Mouse (Mus musculus) embryonic facial prominence, embryonic 14.5 days (tissue): ENCODE measurements around the gene Fzr1. TPM values are rescaled to one million over a fixed set of nuclear protein-coding genes. Genes with fewer than 3 reads are reported as not detected.
A peak's percentile ranks its signal among the peaks of the same experiment; 100 is the strongest.

Experiments used
- ATAC-seq: fragments of 200-750 bp; cut with Nextera tagmentation; 2 replicates; pipeline ENCODE4 v1.8.0; 2017; ENCODE audit warnings: low read depth, moderate number of reproducible peaks, moderate TSS enrichment
- DNase-seq: peaks from one replicate; pipeline ENCODE4 v3.0.0-alpha.2; 2015; ENCODE audit warnings: low spot score
- H3K27ac ChIP-seq: fragments of 300-500 bp; sonication (generic); replicated peaks from 2 replicates; pipeline ENCODE4 v1.5.1; 2014; ENCODE audit warnings: low read depth, mild to moderate bottlenecking, low read length, moderate library complexity
- H3K27me3 ChIP-seq: fragments of 300-500 bp; sonication (generic); replicated peaks from 2 replicates; pipeline ENCODE4 v1.6.1; 2014; ENCODE audit warnings: low read length; ENCODE audit not compliant: control insufficient read depth, insufficient read depth
- H3K36me3 ChIP-seq: fragments of 300-500 bp; sonication (generic); 2 replicates; pipeline ENCODE4 v1.6.1; 2014; ENCODE audit warnings: low read length, mixed read lengths; ENCODE audit not compliant: control insufficient read depth, insufficient read depth
- H3K4me1 ChIP-seq: fragments of 300-500 bp; sonication (generic); 2 replicates; pipeline ENCODE4 v1.6.1; 2014; ENCODE audit warnings: antibody characterized with exemption, low read length; ENCODE audit not compliant: control insufficient read depth, insufficient read depth
- H3K4me2 ChIP-seq: fragments of 300-500 bp; sonication (generic); 2 replicates; pipeline ENCODE4 v1.6.1; 2014; ENCODE audit warnings: low read depth, mild to moderate bottlenecking, low read length, moderate library complexity, mixed read lengths
- H3K4me3 ChIP-seq: fragments of 300-500 bp; sonication (generic); 2 replicates; pipeline ENCODE4 v1.5.1; 2014; ENCODE audit warnings: low read depth, mild to moderate bottlenecking, low read length
- H3K9ac ChIP-seq: fragments of 300-500 bp; sonication (generic); 2 replicates; pipeline ENCODE4 v1.6.1; 2014; ENCODE audit warnings: low read depth, mild to moderate bottlenecking, low read length, moderate library complexity, mixed read lengths
- H3K9me3 ChIP-seq: fragments of 300-500 bp; sonication (generic); 2 replicates; pipeline ENCODE4 v1.6.1; 2016; ENCODE audit warnings: low read length; ENCODE audit not compliant: control insufficient read depth
- WGBS: fragments of 180-500 bp; shearing (Covaris S2); extraction: QIAGEN DNeasy Blood & Tissue Kit; methylation state at CpG from one replicate; pipeline ENCODE4 v1.1.7; 2014; 5-methylcytosine and 5-hydroxymethylcytosine counted together
- polyA plus RNA-seq: library from polyadenylated mRNA; unstranded; fragments of >200 nt; fragmentation: Nextera tagmentation; extraction: Ambion mirVana; gene quantifications from 2 replicates; pipeline ENCODE4 v1.2.1, GENCODE M21; 2014

Fzr1 gene
- polyA plus RNA-seq, 1 experiment from 2014 or later, result 69.5 TPM

- Histone ChIP-seq H3K27ac (no peak overlapping the region), H3K27me3 (no peaks in the 10 kb centered on the region), H3K4me3 (peak overlapping the region; percentile 9; the same call in 1 of the 2 replicates), H3K4me2 (peak overlapping the region; percentile 41), H3K9me3 (no peaks in the 10 kb centered on the region), H3K9ac (peak overlapping the region; percentile 41; the same call in 1 of the 2 replicates), H3K4me1 (peaks cover 51% of the 10 kb centered on the region), H3K36me3 (peaks cover 64% of the 10 kb centered on the region)
- ATAC-seq (no peak), DNase-seq (no peak)
- 29% methylated on average over 17 of the region's 24 CpGs for WGBS
Observed at GRCm38 (mm10) chr10:81406504-81407440, 28.5 kb upstream of the Fzr1 start.

- no peak overlapping the region for H3K4me2 ChIP-seq
- ATAC-seq, result no peak
- H3K9ac ChIP-seq, result no peak overlapping the region
- DNase-seq, result no peak
- no peak overlapping the region for H3K27ac ChIP-seq
- peaks cover 52% of the 10 kb centered on the region for H3K4me1 ChIP-seq
- no peak overlapping the region for H3K4me3 ChIP-seq
- 46% methylated on average over 13 of the region's 13 CpGs for WGBS
- no peaks in the 10 kb centered on the region for H3K9me3 ChIP-seq
- H3K36me3 ChIP-seq, result peaks cover 71% of the 10 kb centered on the region
- H3K27me3 ChIP-seq, result no peaks in the 10 kb centered on the region
Observed at GRCm38 (mm10) chr10:81405588-81406201, 27.4 kb upstream of the Fzr1 start.

GRCm38 (mm10) chr10:81404720-81405119 is 26.4 kb upstream of the Fzr1 start:
- no peak for DNase-seq
- H3K27me3 ChIP-seq, result no peaks in the 10 kb centered on the region
- H3K4me3 ChIP-seq, result no peak overlapping the region
- no peaks in the 10 kb centered on the region for H3K9me3 ChIP-seq
- H3K27ac ChIP-seq, result no peak overlapping the region
- no peak overlapping the region for H3K4me2 ChIP-seq
- no peak overlapping the region for H3K9ac ChIP-seq
- H3K4me1 ChIP-seq, result peaks cover 51% of the 10 kb centered on the region
- WGBS, result 60% methylated on average over 16 of the region's 18 CpGs
- no peak for ATAC-seq
- peaks cover 80% of the 10 kb centered on the region for H3K36me3 ChIP-seq

GRCm38 (mm10) chr10:81404082-81404481 is 25.8 kb upstream of the Fzr1 start:
- H3K27ac ChIP-seq, result no peak overlapping the region
- peaks cover 46% of the 10 kb centered on the region for H3K4me1 ChIP-seq
- no peaks in the 10 kb centered on the region for H3K27me3 ChIP-seq
- peaks cover 87% of the 10 kb centered on the region for H3K36me3 ChIP-seq
- no peaks in the 10 kb centered on the region for H3K9me3 ChIP-seq
- 30% methylated on average over 6 of the region's 9 CpGs for WGBS
- no peak overlapping the region for H3K9ac ChIP-seq
- H3K4me2 ChIP-seq, result no peak overlapping the region
- no peak overlapping the region for H3K4me3 ChIP-seq
- no peak for ATAC-seq
- no peak for DNase-seq

GRCm38 (mm10) chr10:81403511-81403910 is 25.2 kb upstream of the Fzr1 start:
- ATAC-seq, result no peak
- peak overlapping the region; percentile 47; the same call in 1 of the 2 replicates for H3K9ac ChIP-seq
- no peak overlapping the region for H3K4me3 ChIP-seq
- H3K4me2 ChIP-seq, result no peak overlapping the region
- H3K27me3 ChIP-seq, result no peaks in the 10 kb centered on the region
- 67% methylated on average over 10 of the region's 10 CpGs for WGBS
- H3K27ac ChIP-seq, result peak overlapping the region; percentile 82
- no peaks in the 10 kb centered on the region for H3K9me3 ChIP-seq
- H3K36me3 ChIP-seq, result peaks cover 85% of the 10 kb centered on the region
- no peak for DNase-seq
- H3K4me1 ChIP-seq, result peaks cover 42% of the 10 kb centered on the region

- no peaks in the 10 kb centered on the region for H3K27me3 ChIP-seq
- H3K4me3 ChIP-seq, result no peak overlapping the region
- peak overlapping the region; percentile 82 for H3K27ac ChIP-seq
- DNase-seq, result no peak
- peaks cover 30% of the 10 kb centered on the region for H3K4me1 ChIP-seq
- H3K9ac ChIP-seq, result 0 out of 2 replicates have a peak overlapping the region, but pooled peaks have one; percentile 47
- WGBS, result 20% methylated on average over 7 of the region's 7 CpGs
- H3K4me2 ChIP-seq, result peak overlapping the region; percentile 23
- H3K9me3 ChIP-seq, result no peaks in the 10 kb centered on the region
- H3K36me3 ChIP-seq, result peaks cover 84% of the 10 kb centered on the region
- ATAC-seq, result no peak
Observed at GRCm38 (mm10) chr10:81402227-81402765, 24.0 kb upstream of the Fzr1 start.

- ATAC-seq, result peak; percentile 90
- H3K9ac ChIP-seq, result 0 out of 2 replicates have a peak overlapping the region, but pooled peaks have one; percentile 47
- 7% methylated on average over 18 of the region's 18 CpGs for WGBS
- H3K4me1 ChIP-seq, result peaks cover 24% of the 10 kb centered on the region
- no peak overlapping the region; the same call in 1 of the 2 replicates for H3K4me3 ChIP-seq
- peaks cover 84% of the 10 kb centered on the region for H3K36me3 ChIP-seq
- peak; percentile 96 for DNase-seq
- no peaks in the 10 kb centered on the region for H3K27me3 ChIP-seq
- H3K27ac ChIP-seq, result peak overlapping the region; percentile 82
- peak overlapping the region; percentile 23 for H3K4me2 ChIP-seq
- H3K9me3 ChIP-seq, result no peaks in the 10 kb centered on the region
Observed at GRCm38 (mm10) chr10:81401521-81402226, 23.4 kb upstream of the Fzr1 start.

GRCm38 (mm10) chr10:81401205-81401520 is 22.8 kb upstream of the Fzr1 start:
- Histone ChIP-seq H3K9ac (0 out of 2 replicates have a peak overlapping the region, but pooled peaks have one; percentile 21), H3K4me1 (peaks cover 23% of the 10 kb centered on the region), H3K27me3 (no peaks in the 10 kb centered on the region), H3K36me3 (peaks cover 83% of the 10 kb centered on the region), H3K27ac (peak overlapping the region; percentile 82), H3K4me2 (peak overlapping the region; percentile 23; the same call in 1 of the 2 replicates), H3K4me3 (no peak overlapping the region), H3K9me3 (no peaks in the 10 kb centered on the region)
- no peak for DNase-seq
- 39% methylated on average over 10 of the region's 10 CpGs for WGBS
- no peak for ATAC-seq
